Mouse (Mus musculus) forebrain, postnatal 0 days (tissue): ENCODE results near the gene Gm14597. TPM values are rescaled to one million over a fixed set of nuclear protein-coding genes. Genes with fewer than 3 reads are reported as not detected.
"Not testable (repeated sequence)": the region's sequence is repeated elsewhere in the genome, so short reads cannot be mapped to it uniquely, and the experiment has no call there.

Experiments
- ATAC-seq: fragments of 200-750 bp; cut with Nextera tagmentation; 2 replicates; pipeline ENCODE4 v1.8.0; 2017; ENCODE audit warnings: mild to moderate bottlenecking, moderate library complexity
- DNase-seq: peaks from one replicate; pipeline ENCODE4 v3.0.0-alpha.2; 2015
- H3K27ac ChIP-seq: fragments of 300-500 bp; sonication (generic); 2 replicates; pipeline ENCODE4 v1.5.1; 2014; ENCODE audit warnings: low read depth, mild to moderate bottlenecking, antibody characterized with exemption, low read length, moderate library complexity, mixed read lengths
- H3K27me3 ChIP-seq: fragments of 300-500 bp; sonication (generic); 2 replicates; pipeline ENCODE4 v1.6.1; 2014; ENCODE audit warnings: mild to moderate bottlenecking, low read length, mixed read lengths; ENCODE audit not compliant: insufficient read depth
- H3K36me3 ChIP-seq: fragments of 300-500 bp; sonication (generic); 2 replicates; pipeline ENCODE4 v1.6.1; 2014; ENCODE audit warnings: mild to moderate bottlenecking, moderate library complexity; ENCODE audit not compliant: insufficient read depth
- H3K4me1 ChIP-seq: fragments of 300-500 bp; sonication (generic); 2 replicates; pipeline ENCODE4 v1.6.1; 2014; ENCODE audit warnings: antibody characterized with exemption; ENCODE audit not compliant: insufficient read depth
- H3K4me2 ChIP-seq: fragments of 300-500 bp; sonication (generic); 2 replicates; pipeline ENCODE4 v1.6.1; 2014; ENCODE audit warnings: low read depth, mild to moderate bottlenecking, moderate library complexity
- H3K4me3 ChIP-seq: fragments of 300-500 bp; sonication (generic); 2 replicates; pipeline ENCODE4 v1.5.1; 2014; ENCODE audit warnings: low read depth, low read length, mixed read lengths
- H3K9ac ChIP-seq: fragments of 300-500 bp; sonication (generic); 2 replicates; pipeline ENCODE4 v1.6.1; 2014; ENCODE audit warnings: mild to moderate bottlenecking
- H3K9me3 ChIP-seq: fragments of 300-500 bp; sonication (generic); 2 replicates; pipeline ENCODE4 v1.6.1; 2016; ENCODE audit warnings: low read length
- CTCF ChIP-seq: sonication (generic); IDR thresholded peaks from 2 replicates; pipeline ENCODE4 v1.5.1; 2016; ENCODE audit warnings: antibody characterized with exemption, control low read depth, low read depth
- WGBS: fragments of 180-500 bp; shearing (Covaris S2); extraction: QIAGEN DNeasy Blood & Tissue Kit; methylation state at CpG from one replicate; pipeline ENCODE4 v1.1.7; 2014; 5-methylcytosine and 5-hydroxymethylcytosine counted together
- polyA plus RNA-seq: library from polyadenylated mRNA; unstranded; fragments of >200 nt; fragmentation: Nextera tagmentation; extraction: Ambion mirVana; gene quantifications from 2 replicates; pipeline ENCODE4 v1.2.1, GENCODE M21; 2015
- total RNA-seq: library from RNA; depleted of rRNA; stranded (reverse); fragments of >200 nt; gene quantifications from 2 replicates; pipeline ENCODE4 v1.2.3, GENCODE M21; 2014; rRNA removed

Gene Gm14597
- total RNA-seq, result 0.62 and 0.71 TPM in 2 replicates
- polyA plus RNA-seq, result 0.38 and 0.41 TPM in 2 replicates

- not testable (repeated sequence) for DNase-seq, H3K36me3 ChIP-seq, H3K9me3 ChIP-seq, ATAC-seq, H3K4me1 ChIP-seq, H3K27me3 ChIP-seq
- WGBS, result 77% methylated on average over 2 of the region's 4 CpGs
- H3K27ac ChIP-seq, result peak within 1 kb of the TSS; percentile 79
- H3K9ac ChIP-seq, result peak within 1 kb of the TSS; percentile 63
- peak within 1 kb of the TSS; percentile 51 for H3K4me2 ChIP-seq
- H3K4me3 ChIP-seq, result peak within 1 kb of the TSS; percentile 45
Measured at GRCm38 (mm10) chrX:53608879-53609278, at the start of gene Gm14597. Gene Gm14597, minus strand, starts transcription at chrX:53608979.

- not testable (repeated sequence) for H3K4me1 ChIP-seq, H3K36me3 ChIP-seq, H3K27me3 ChIP-seq, H3K9me3 ChIP-seq, ATAC-seq, H3K4me2 ChIP-seq, DNase-seq, H3K9ac ChIP-seq, H3K27ac ChIP-seq, H3K4me3 ChIP-seq
- 76% methylated on average over 4 of the region's 4 CpGs for WGBS
Measured at GRCm38 (mm10) chrX:53652917-53653316, 44.1 kb upstream of the Gm14597 start.

GRCm38 (mm10) chrX:53645885-53646284, 37.1 kb upstream of the Gm14597 start:
- WGBS, result 76% methylated on average over 6 of the region's 6 CpGs
- Histone ChIP-seq H3K4me2 (no peak overlapping the region), H3K4me3 (no peak overlapping the region), H3K27ac (no peak overlapping the region), H3K9me3 (no peaks in the 10 kb centered on the region), H3K9ac (no peak overlapping the region), H3K4me1 (no peaks in the 10 kb centered on the region), H3K27me3 (no peaks in the 10 kb centered on the region), H3K36me3 (no peaks in the 10 kb centered on the region)
- no peak for TF ChIP-seq CTCF
- DNase-seq (no peak), ATAC-seq (no peak)

- not testable (repeated sequence) for H3K36me3 ChIP-seq, H3K27ac ChIP-seq, H3K9me3 ChIP-seq, H3K27me3 ChIP-seq, H3K4me1 ChIP-seq, H3K9ac ChIP-seq
- peak; percentile 81 for DNase-seq
- Histone ChIP-seq H3K4me2 (peak within 1 kb of the TSS; percentile 41), H3K4me3 (peak within 1 kb of the TSS; percentile 30)
- 20% methylated on average over 10 of the region's 50 CpGs for WGBS
- peak; percentile 94 for ATAC-seq
Measured at GRCm38 (mm10) chrX:53642980-53643961, 34.5 kb upstream of the Gm14597 start, which contains the start of gene Rtl8a. Gene Rtl8a, minus strand, starts transcription at chrX:53643682.

GRCm38 (mm10) chrX:53642604-53642979, 33.8 kb upstream of the Gm14597 start:
- H3K27ac ChIP-seq, H3K9me3 ChIP-seq, H3K9ac ChIP-seq, ATAC-seq, H3K4me3 ChIP-seq, H3K4me1 ChIP-seq, H3K36me3 ChIP-seq, H3K27me3 ChIP-seq, DNase-seq: not testable (repeated sequence)
- WGBS, result 45% methylated on average over 3 of the region's 4 CpGs
- H3K4me2 ChIP-seq, result peak overlapping the region; percentile 35; the same call in 1 of the 2 replicates

DNA sequence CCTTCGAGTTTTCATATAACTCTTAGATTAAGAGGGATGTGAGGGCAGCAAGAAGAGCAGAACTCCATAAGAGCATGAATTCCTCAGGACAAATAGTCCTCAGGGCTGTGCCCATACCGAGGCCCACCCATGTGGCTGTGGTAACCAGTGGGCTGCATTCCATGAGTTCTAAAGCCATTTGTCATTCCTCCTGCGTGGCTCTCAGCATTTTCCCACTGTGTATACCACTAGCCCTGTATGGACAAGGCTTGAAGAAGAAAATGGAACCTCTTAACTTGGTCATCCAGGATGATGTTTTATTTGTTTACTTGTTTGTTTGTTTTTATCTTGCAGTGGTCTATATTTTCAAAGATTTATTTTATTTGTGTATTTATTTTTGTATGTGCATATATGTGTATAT, 29.3 kb upstream of the Gm14597 start:
- H3K36me3 ChIP-seq, H3K27ac ChIP-seq, DNase-seq, H3K4me1 ChIP-seq, H3K9ac ChIP-seq, H3K4me3 ChIP-seq, H3K27me3 ChIP-seq, H3K9me3 ChIP-seq, H3K4me2 ChIP-seq, ATAC-seq: not testable (repeated sequence)
- 61% methylated on average over 3 of the region's 3 CpGs for WGBS

GRCm38 (mm10) chrX:53611395-53611794, 2.6 kb upstream of the Gm14597 start:
- not testable (repeated sequence) for H3K27me3 ChIP-seq, H3K36me3 ChIP-seq, H3K9me3 ChIP-seq, ATAC-seq, H3K4me1 ChIP-seq, H3K4me2 ChIP-seq, DNase-seq, H3K27ac ChIP-seq, H3K9ac ChIP-seq, H3K4me3 ChIP-seq
